Mouse (Mus musculus) testis, adult 2 months (tissue): ENCODE results near the gene Shank2.

ENCODE experiments used
- CTCF ChIP-seq: fragments of 200-500 bp; IDR thresholded peaks from 2 replicates; pipeline ENCODE4 v1.5.1; 2012; ENCODE audit warnings: low read depth, mild to moderate bottlenecking, inconsistent platforms, low read length, moderate library complexity; ENCODE audit not compliant: control insufficient read depth, insufficient read depth, insufficient replicate concordance
- POLR2A ChIP-seq: fragments of 200-500 bp; IDR thresholded peaks from 2 replicates; pipeline ENCODE4 v1.6.1; 2012; ENCODE audit warnings: low read depth, mild to moderate bottlenecking, inconsistent platforms, low read length, moderate library complexity; ENCODE audit not compliant: control insufficient read depth

DNA sequence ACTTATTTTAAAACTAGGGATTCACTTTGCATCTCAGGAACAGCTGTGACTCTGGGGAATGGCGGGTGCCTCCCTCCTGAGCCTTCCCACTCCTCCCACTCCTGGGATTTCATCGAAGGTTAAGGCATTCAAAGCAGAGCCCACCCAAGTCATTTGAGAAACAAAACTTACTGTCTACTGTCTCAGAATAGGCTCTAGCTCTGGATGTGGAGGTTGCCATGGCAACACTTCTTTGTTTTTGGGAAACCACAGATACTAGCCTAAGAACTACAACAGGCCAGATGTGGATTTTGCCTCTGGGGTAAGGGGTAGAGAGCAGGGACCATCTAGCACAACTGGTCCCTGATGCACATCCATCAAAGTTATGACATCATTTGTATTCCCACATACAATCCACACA, 142.2 kb downstream of the Shank2 start:
- TF ChIP-seq CTCF, result no peak
- TF ChIP-seq POLR2A, result no peak
